Mouse (Mus musculus) liver, embryonic 16.5 days (tissue): ENCODE data around the gene Eya3. TPM values are rescaled to one million over a fixed set of nuclear protein-coding genes. Genes with fewer than 3 reads are reported as not detected.

Experiments used
- ATAC-seq: fragments of 200-750 bp; cut with Nextera tagmentation; 2 replicates; pipeline ENCODE4 v1.8.0; 2017; ENCODE audit warnings: low read depth, mild to moderate bottlenecking, moderate number of reproducible peaks, moderate library complexity
- H3K27ac ChIP-seq: fragments of 300-500 bp; sonication (generic); 2 replicates; pipeline ENCODE4 v1.5.1; 2014; ENCODE audit warnings: mild to moderate bottlenecking, low read length
- H3K27me3 ChIP-seq: fragments of 300-500 bp; sonication (generic); 2 replicates; pipeline ENCODE4 v1.6.1; 2014; ENCODE audit warnings: low read depth, low read length, mixed read lengths; ENCODE audit not compliant: control insufficient read depth, insufficient read depth
- H3K36me3 ChIP-seq: fragments of 300-500 bp; sonication (generic); 2 replicates; pipeline ENCODE4 v1.6.1; 2014; ENCODE audit warnings: mild to moderate bottlenecking; ENCODE audit not compliant: control insufficient read depth, insufficient read depth
- H3K4me1 ChIP-seq: fragments of 300-500 bp; sonication (generic); 2 replicates; pipeline ENCODE4 v1.6.1; 2014; ENCODE audit warnings: low read depth, low read length, mixed read lengths; ENCODE audit not compliant: control insufficient read depth
- H3K4me2 ChIP-seq: fragments of 300-500 bp; sonication (generic); 2 replicates; pipeline ENCODE4 v1.6.1; 2014; ENCODE audit warnings: low read depth, low read length, mixed read lengths
- H3K4me3 ChIP-seq: fragments of 300-500 bp; sonication (generic); 2 replicates; pipeline ENCODE4 v1.5.1; 2014; ENCODE audit warnings: low read depth, mild to moderate bottlenecking, low read length
- H3K9ac ChIP-seq: fragments of 300-500 bp; sonication (generic); 2 replicates; pipeline ENCODE4 v1.6.1; 2014; ENCODE audit warnings: low read depth, low read length
- H3K9me3 ChIP-seq: fragments of 300-500 bp; sonication (generic); replicated peaks from 2 replicates; pipeline ENCODE4 v1.6.1; 2016; ENCODE audit warnings: low read length; ENCODE audit not compliant: control insufficient read depth
- WGBS: fragments of 180-500 bp; shearing (Covaris S2); extraction: QIAGEN DNeasy Blood & Tissue Kit; methylation state at CpG from one replicate; pipeline ENCODE4 v1.1.7; 2014; ENCODE audit not compliant: insufficient replicate concordance; 5-methylcytosine and 5-hydroxymethylcytosine counted together
- polyA plus RNA-seq: library from polyadenylated mRNA; unstranded; fragments of >200 nt; fragmentation: Nextera tagmentation; extraction: Ambion mirVana; gene quantifications from 2 replicates; pipeline ENCODE4 v1.2.1, GENCODE M21; 2015

The Eya3 gene
- polyA plus RNA-seq, 1 experiment from 2014 or later = 14.5 TPM

DNA sequence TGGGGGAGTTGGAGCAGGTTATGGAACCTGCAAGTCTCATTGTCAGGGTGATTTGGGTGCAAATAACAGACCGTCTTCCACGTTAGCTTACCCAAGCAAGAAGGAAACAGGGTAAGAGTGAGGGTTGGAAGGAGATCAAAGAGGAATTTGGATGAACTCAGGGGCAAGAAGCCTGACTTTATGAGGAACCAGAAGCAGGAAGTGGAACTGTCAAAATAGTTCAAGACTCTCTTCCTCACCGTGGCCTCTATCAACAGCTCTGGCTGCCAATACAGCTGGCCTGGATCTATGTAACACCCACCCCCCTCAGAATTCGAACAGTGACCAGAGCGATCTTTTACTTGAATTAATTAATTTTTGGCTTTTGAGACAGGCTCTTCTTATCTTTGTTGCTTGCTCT lies 33.0 kb upstream of the Eya3 start:
- Histone ChIP-seq H3K27me3 (no peaks in the 10 kb centered on the region), H3K4me1 (peaks cover 3% of the 10 kb centered on the region), H3K27ac (0 out of 2 replicates have a peak overlapping the region, but pooled peaks have one; percentile 38), H3K36me3 (no peaks in the 10 kb centered on the region), H3K9me3 (no peaks in the 10 kb centered on the region), H3K4me3 (no peak overlapping the region), H3K4me2 (no peak overlapping the region), H3K9ac (no peak overlapping the region)
- WGBS = 33% methylated on average over 5 of the region's 5 CpGs
- ATAC-seq = no peak

DNA sequence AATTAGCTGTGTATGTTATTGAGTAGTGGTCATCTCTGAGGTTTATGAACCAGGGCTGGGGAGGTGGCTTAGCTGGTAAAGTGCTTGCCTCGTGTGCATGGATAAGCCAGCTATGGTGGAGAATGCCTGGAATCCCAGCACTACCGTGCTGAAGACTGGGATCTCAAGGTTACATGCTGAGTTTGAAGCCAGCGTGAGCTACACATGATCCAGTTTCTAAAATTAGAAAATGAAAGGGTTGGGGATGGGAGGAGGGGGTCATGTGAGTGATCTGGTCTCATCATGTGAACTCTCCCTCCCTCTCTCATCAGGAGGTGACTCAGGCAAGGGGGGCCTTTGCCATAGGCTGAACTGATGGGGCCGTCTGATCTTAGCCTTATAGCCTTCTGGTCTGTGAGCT lies 30.6 kb upstream of the Eya3 start:
- Histone ChIP-seq H3K36me3 (no peaks in the 10 kb centered on the region), H3K27ac (no peak overlapping the region), H3K27me3 (no peaks in the 10 kb centered on the region), H3K9me3 (no peaks in the 10 kb centered on the region), H3K4me2 (no peak overlapping the region), H3K4me3 (no peak overlapping the region), H3K9ac (no peak overlapping the region), H3K4me1 (peaks cover 3% of the 10 kb centered on the region)
- WGBS = 51% methylated on average over 4 of the region's 4 CpGs
- ATAC-seq = no peak

DNA sequence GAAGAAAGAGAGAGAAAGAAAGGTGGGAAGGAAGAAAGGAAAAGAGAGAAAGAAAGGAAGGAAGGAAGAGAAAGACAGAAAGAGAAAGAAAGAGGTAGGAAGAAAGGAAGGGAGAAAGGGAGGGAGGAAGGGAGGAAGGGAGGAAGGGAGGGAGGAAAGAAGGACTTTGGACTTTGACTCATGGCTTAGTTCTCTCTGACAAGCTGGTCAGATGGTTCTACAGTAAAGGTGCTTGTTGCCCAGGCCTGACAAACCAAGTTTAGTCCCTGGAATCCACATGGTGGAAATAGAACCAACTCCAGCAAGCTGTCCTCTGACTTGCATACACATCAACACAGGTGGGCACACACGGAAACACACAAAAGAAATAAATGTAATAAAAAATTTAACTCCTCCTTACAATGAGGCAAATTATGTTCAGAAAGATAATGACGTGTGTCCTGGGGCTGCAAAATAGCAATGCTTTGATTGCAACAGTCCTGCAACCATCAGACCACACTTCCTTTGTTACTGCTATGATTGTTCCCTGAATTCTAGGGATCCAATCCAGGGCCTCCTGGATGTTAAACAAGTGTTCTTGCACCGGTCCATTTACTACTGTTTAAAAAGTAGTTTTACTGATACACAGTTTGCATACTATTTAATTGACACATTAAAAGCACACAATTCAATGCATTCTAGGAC lies 28.3 kb upstream of the Eya3 start:
- H3K9ac ChIP-seq = no peak overlapping the region
- H3K4me2 ChIP-seq = no peak overlapping the region
- no peaks in the 10 kb centered on the region for H3K36me3 ChIP-seq
- WGBS = 47% methylated on average over 3 of the region's 3 CpGs
- no peaks in the 10 kb centered on the region for H3K27me3 ChIP-seq
- no peak for ATAC-seq
- H3K27ac ChIP-seq = no peak overlapping the region
- peaks cover 3% of the 10 kb centered on the region for H3K4me1 ChIP-seq
- peaks cover 6% of the 10 kb centered on the region for H3K9me3 ChIP-seq
- H3K4me3 ChIP-seq = no peak overlapping the region

DNA sequence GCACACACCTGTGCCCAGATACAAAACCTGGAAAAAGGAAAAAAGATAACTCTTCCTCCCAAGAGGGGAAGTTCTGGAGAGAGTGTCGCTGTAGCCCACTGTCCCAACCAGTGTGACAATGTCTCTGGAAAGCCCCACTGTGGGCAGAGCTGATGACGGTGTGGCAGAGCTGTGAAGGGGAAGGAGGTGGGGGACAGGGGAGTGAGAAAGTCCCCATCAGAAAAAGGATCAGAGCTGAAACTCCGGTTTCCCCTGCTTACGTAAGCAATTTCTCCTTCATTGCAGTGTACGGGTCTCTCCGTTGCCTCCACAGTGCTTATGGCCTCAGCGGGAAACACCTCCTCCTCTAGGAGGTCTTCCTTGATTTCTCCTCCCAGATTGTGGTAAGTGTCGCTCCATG lies 27.5 kb upstream of the Eya3 start:
- Histone ChIP-seq H3K27ac (no peak overlapping the region), H3K9ac (no peak overlapping the region), H3K27me3 (no peaks in the 10 kb centered on the region), H3K36me3 (no peaks in the 10 kb centered on the region), H3K9me3 (peaks cover 6% of the 10 kb centered on the region), H3K4me3 (no peak overlapping the region), H3K4me1 (peaks cover 3% of the 10 kb centered on the region), H3K4me2 (no peak overlapping the region)
- 71% methylated on average over 8 of the region's 8 CpGs for WGBS
- ATAC-seq = no peak

DNA sequence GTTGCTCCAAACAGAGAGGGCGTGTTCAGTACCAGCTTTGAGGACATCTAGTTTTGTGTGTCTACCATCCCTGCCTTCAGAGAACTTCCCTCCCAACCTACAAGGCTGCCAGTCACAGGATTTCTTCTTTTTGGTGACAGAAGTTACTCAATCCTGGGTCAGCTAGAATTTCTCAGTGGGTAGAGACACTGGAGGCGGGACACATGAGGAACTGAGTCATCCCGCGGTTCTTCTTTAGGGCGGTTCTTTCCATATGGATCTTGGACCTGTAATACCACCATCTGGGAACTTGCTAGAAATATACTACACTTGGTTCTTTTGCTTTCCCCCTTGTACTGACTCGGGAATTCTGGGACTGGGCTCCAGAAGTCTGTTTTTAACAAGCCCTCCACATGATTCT lies 20.9 kb upstream of the Eya3 start:
- 0 out of 2 replicates have a peak, but pooled peaks cover 3% of the 10 kb centered on the region for H3K4me1 ChIP-seq
- no peak overlapping the region for H3K27ac ChIP-seq
- no peaks in the 10 kb centered on the region for H3K36me3 ChIP-seq
- 65% methylated on average over 6 of the region's 6 CpGs for WGBS
- no peak overlapping the region for H3K4me3 ChIP-seq
- no peaks in the 10 kb centered on the region for H3K27me3 ChIP-seq
- no peak for ATAC-seq
- peaks cover 6% of the 10 kb centered on the region for H3K9me3 ChIP-seq
- no peak overlapping the region for H3K9ac ChIP-seq
- no peak overlapping the region for H3K4me2 ChIP-seq

DNA sequence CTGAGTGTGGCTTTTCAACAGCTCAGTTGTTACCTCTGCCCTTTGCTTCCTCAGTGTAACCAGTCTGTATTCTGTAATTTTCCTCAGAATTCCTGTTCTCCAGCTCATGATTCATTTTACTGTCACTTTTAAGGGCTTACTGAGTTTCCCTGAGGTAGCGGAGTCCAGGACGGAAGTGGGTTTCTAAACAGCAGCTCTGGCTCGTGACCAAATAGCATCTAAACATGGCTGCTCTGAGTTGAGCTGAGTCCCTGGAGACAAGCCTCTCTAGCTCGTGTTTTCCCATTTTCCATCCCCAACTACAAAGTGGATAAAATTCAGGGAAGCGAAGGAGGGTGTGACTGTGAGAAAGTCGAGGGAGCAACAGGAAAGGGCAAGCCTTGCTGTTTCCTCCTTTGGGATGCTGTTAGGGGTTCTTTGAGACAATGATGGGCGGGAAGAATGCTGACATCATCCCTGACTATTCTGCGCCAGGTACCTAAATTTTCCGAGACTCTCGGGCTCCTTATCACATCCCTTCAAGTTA lies 19.9 kb upstream of the Eya3 start:
- 63% methylated on average over 10 of the region's 10 CpGs for WGBS
- Histone ChIP-seq H3K9ac (no peak overlapping the region), H3K36me3 (no peaks in the 10 kb centered on the region), H3K4me1 (peaks cover 8% of the 10 kb centered on the region), H3K4me3 (no peak overlapping the region), H3K27me3 (no peaks in the 10 kb centered on the region), H3K27ac (no peak overlapping the region), H3K4me2 (no peak overlapping the region), H3K9me3 (peaks cover 6% of the 10 kb centered on the region)
- no peak for ATAC-seq

DNA sequence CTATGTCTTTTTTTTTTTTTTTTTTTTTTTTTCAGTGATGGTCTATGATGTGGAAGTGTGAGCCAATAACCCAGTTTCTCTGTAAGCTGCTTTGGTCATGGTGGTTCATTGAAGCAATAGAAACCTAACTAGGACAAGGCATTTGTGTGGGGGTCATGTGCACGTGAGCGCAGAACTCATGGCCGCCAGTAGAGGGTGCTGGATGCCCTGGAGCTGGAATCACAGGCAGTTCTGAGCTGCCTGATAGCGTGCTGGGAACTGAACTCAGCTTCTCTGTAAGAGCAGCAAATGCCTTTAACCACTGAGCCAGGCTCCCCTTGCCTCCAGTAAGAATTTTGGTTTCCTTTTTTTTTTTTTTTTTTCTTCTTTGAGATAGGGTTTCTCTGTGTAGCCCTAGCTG lies 18.7 kb upstream of the Eya3 start:
- H3K4me1 ChIP-seq = peaks cover 18% of the 10 kb centered on the region
- H3K4me2 ChIP-seq = no peak overlapping the region
- no peaks in the 10 kb centered on the region for H3K36me3 ChIP-seq
- H3K27ac ChIP-seq = no peak overlapping the region
- H3K27me3 ChIP-seq = no peaks in the 10 kb centered on the region
- peaks cover 3% of the 10 kb centered on the region; the same call in 1 of the 2 replicates for H3K9me3 ChIP-seq
- 79% methylated on average over 4 of the region's 4 CpGs for WGBS
- no peak overlapping the region for H3K9ac ChIP-seq
- H3K4me3 ChIP-seq = no peak overlapping the region
- ATAC-seq = no peak

DNA sequence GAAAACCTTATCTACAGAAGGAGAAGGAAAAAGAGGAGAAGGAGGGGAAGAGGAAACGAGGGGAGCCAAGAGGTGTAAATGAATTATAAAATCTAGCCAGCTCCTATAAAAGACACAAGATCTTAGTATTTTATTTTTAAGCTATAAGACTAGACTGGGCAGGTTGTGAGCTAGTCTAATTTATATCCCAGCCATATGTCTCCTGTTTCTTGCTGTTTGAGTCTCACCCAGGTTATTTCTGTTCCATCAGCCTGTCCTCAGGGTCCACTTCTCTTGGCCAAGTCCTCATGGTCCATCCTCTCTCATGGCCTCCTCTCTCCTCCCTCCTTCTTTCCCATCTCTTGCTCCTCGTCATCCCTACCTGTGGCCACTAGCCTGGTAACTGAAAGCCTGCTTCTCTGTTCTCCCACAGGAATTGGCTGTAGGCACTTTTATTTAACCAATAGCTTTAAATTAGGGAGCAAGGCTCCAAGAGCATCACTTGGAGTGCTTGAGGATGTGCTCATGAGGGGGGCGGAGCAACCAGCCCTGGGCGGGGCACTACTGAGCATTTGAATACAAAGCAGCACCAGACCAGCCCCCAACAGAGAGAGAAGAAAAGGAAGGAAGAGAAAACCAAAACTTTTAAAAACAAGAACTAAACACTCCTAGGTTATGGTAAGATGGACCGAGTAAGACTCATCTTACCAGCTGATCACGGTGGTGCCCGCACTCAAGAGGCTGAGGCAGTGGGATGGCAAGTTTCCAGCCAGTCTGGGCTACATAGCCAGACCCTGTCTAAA lies 17.3 kb upstream of the Eya3 start:
- no peak overlapping the region for H3K4me3 ChIP-seq
- no peaks in the 10 kb centered on the region for H3K9me3 ChIP-seq
- H3K9ac ChIP-seq = no peak overlapping the region
- no peaks in the 10 kb centered on the region for H3K36me3 ChIP-seq
- peaks cover 23% of the 10 kb centered on the region for H3K4me1 ChIP-seq
- H3K4me2 ChIP-seq = no peak overlapping the region
- WGBS = 55% methylated on average over 7 of the region's 7 CpGs
- H3K27ac ChIP-seq = no peak overlapping the region
- no peak for ATAC-seq
- no peaks in the 10 kb centered on the region for H3K27me3 ChIP-seq
